24 mouse cellular contexts compared by ENCODE assay signal in the genomic region with DNA sequence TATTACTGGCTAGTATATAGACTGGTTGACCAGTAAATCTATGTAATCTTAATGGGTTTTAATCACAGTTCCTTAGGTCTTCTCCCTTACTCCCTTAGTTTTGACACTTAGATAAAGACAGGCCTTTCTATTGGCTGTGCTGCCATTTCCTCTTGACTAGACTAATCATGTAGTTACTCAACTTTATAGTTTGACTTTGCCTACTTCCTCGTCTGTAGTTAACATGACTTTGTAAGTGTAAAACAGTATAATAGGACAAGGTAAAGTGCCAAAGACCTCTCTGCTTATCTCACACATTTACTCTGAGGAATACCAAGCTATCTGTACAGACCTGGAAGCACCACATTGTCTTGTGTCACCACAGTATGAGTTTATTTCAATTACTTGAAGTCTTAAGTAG. TPM values are rescaled to one million over a fixed set of nuclear protein-coding genes. Genes with fewer than 3 reads are reported as not detected.
DNase-seq lines count a peak whose midpoint lies in the region; ATAC-seq and TF ChIP-seq lines count a peak whose summit lies in the region.
"Had no signal": no experiment of that assay in that cellular context is flagged by ENCODE, and none has a peak within 500 bp of the region (broad histone marks: within the 10 kb centered on the region; RNA-seq: fewer than 3 reads in every experiment).

No protein-coding gene starts in this region.

- no peak overlapping the region for H3K4me2 ChIP-seq in intestine, postnatal 0 days (replicated peaks; ENCODE audit: low read depth)
- H3K4me2 ChIP-seq: forebrain, embryonic 13.5 days; heart, embryonic 11.5 days; hindbrain, embryonic 13.5 days had no signal

- peak; percentile 44 for ATAC-seq in granulocyte monocyte progenitor cell, adult 5-6 weeks (replicated peaks; ENCODE audit: poor library complexity, severe bottlenecking)
- peak; percentile 65 for ATAC-seq in intestine, postnatal 0 days
- ATAC-seq in megakaryocyte progenitor cell, adult 5-6 weeks (replicated peaks; ENCODE audit: poor library complexity) = peak; percentile 31; the same call in 1 of the 2 replicates
- ATAC-seq: forebrain, embryonic 13.5 days; forebrain, embryonic 16.5 days; hindbrain, embryonic 16.5 days; inflammation-experienced regulatory T-cells, adult 6 months; Patski had no signal

- no peak overlapping the region for H3K4me3 ChIP-seq in intestine, postnatal 0 days (ENCODE audit: low read depth, low read length)
- H3K4me3 ChIP-seq: forebrain, embryonic 10.5 days; forebrain, embryonic 13.5 days; hindbrain, embryonic 10.5 days; hindbrain, embryonic 13.5 days had no signal

- no peaks in the 10 kb centered on the region for H3K4me1 ChIP-seq in intestine, postnatal 0 days (replicated peaks; ENCODE audit: control insufficient read depth, insufficient read depth, low read length)
- H3K4me1 ChIP-seq: forebrain, embryonic 10.5 days; forebrain, embryonic 13.5 days; hindbrain, embryonic 10.5 days; hindbrain, embryonic 13.5 days had no signal

- H3K9ac ChIP-seq in intestine, postnatal 0 days (ENCODE audit: low read depth, low read length) = no peak overlapping the region
- H3K9ac ChIP-seq: forebrain, embryonic 13.5 days; hindbrain, embryonic 13.5 days had no signal

- H3K36me3 ChIP-seq in intestine, postnatal 0 days (ENCODE audit: control insufficient read depth, insufficient read depth) = peaks cover 7% of the 10 kb centered on the region; the same call in 1 of the 2 replicates

- TF ChIP-seq CTCF in intestine, postnatal 0 days (IDR thresholded peaks at IDR 0.05; ENCODE audit: low read depth) = no peak

- intact Hi-C loops in heart, postnatal 25 days (cut with DNase I) = no loop called here

- H3K27ac ChIP-seq in intestine, postnatal 0 days (ENCODE audit: low read depth, low read length) = no peak overlapping the region
- H3K27ac ChIP-seq: forebrain, embryonic 10.5 days; forebrain, embryonic 13.5 days; hindbrain, embryonic 10.5 days; hindbrain, embryonic 13.5 days had no signal

- no peaks in the 10 kb centered on the region for H3K27me3 ChIP-seq in intestine, postnatal 0 days (replicated peaks; ENCODE audit: control insufficient read depth, insufficient read depth, low read length)
- H3K27me3 ChIP-seq: forebrain, embryonic 13.5 days; hindbrain, embryonic 13.5 days; Patski had no signal

- DNase-seq in layer of hippocampus, postnatal 14 days (ENCODE audit: low spot score in 2 of 2) = no peak
- DNase-seq in heart, postnatal 25 days (ENCODE audit: low spot score) = no peak
- DNase-seq in cerebellum, postnatal 36 days = no peak
- DNase-seq: adrenal gland, postnatal 10 days; adrenal gland, postnatal 36 days; cerebellum, adult 2 months; cerebellum, adult 9-11 months; cerebellum, postnatal 25 days; gastrocnemius, postnatal 10 days; gastrocnemius, postnatal 36 days; heart, adult 11 months; heart, postnatal 36 days had no signal

- no peaks in the 10 kb centered on the region for H3K9me3 ChIP-seq in intestine, postnatal 0 days (ENCODE audit: control insufficient read depth)
- H3K9me3 ChIP-seq: forebrain, embryonic 10.5 days; forebrain, embryonic 13.5 days; hindbrain, embryonic 10.5 days; hindbrain, embryonic 13.5 days had no signal

- WGBS in intestine, postnatal 0 days = 22% methylated on average over 1 of the region's 1 CpGs

RNA-seq across cellular contexts. Expression of a gene that starts 29.9 kb away (rescaled TPM):
- total RNA-seq in granulocyte monocyte progenitor cell, adult 5-6 weeks (2014; fragmentation: Nextera tagmentation) = 65.5 and 81.7 TPM in 2 replicates
- total RNA-seq in granulocyte monocyte progenitor cell, adult 5-6 weeks (2017) = 57.0 and 75.1 TPM in 2 replicates
- 41.4 and 44.3 TPM in 2 replicates for polyA plus RNA-seq in intestine, postnatal 0 days (2015; fragmentation: Nextera tagmentation; extraction: Ambion mirVana)
- total RNA-seq in megakaryocyte progenitor cell, adult 5-6 weeks (2015) = 62.2 and 65.0 TPM in 2 replicates
- total RNA-seq in megakaryocyte progenitor cell, adult 5-6 weeks (2017) = 61.4 and 68.6 TPM in 2 replicates
- total RNA-seq in layer of hippocampus, postnatal 14 days (2021) = 10 to 100 TPM; 36.7 to 37.1 TPM
- total RNA-seq in heart, postnatal 25 days (2021) = 10 to 100 TPM; 12.2 to 13.8 TPM
